Mouse (Mus musculus) liver, embryonic 11.5 days (tissue): ENCODE results near the gene Pus7. TPM values are rescaled to one million over a fixed set of nuclear protein-coding genes. Genes with fewer than 3 reads are reported as not detected.
"Not testable (repeated sequence)": the region's sequence is repeated elsewhere in the genome, so short reads cannot be mapped to it uniquely, and the experiment has no call there.

Experiments
- ATAC-seq: fragments of 200-750 bp; cut with Nextera tagmentation; replicated peaks from 2 replicates; pipeline ENCODE4 v1.8.0; 2017; ENCODE audit warnings: moderate number of reproducible peaks, mild to moderate bottlenecking, moderate TSS enrichment, moderate library complexity; ENCODE audit not compliant: low FRiP score
- DNase-seq: peaks from one replicate; pipeline ENCODE4 v3.0.0-alpha.2; 2017; ENCODE audit warnings: low spot score
- H3K27ac ChIP-seq: fragments of 300-500 bp; sonication (generic); 2 replicates; pipeline ENCODE4 v1.5.1; 2014; ENCODE audit warnings: mild to moderate bottlenecking, low read depth, low read length, control low read depth
- H3K27me3 ChIP-seq: fragments of 300-500 bp; sonication (generic); replicated peaks from 2 replicates; pipeline ENCODE4 v1.6.1; 2014; ENCODE audit warnings: low read length, mixed read lengths; ENCODE audit not compliant: control insufficient read depth, insufficient read depth
- H3K36me3 ChIP-seq: fragments of 300-500 bp; sonication (generic); 2 replicates; pipeline ENCODE4 v1.6.1; 2014; ENCODE audit warnings: mild to moderate bottlenecking, low read length, moderate library complexity, mixed read lengths; ENCODE audit not compliant: control insufficient read depth, insufficient read depth
- H3K4me1 ChIP-seq: fragments of 300-500 bp; sonication (generic); replicated peaks from 2 replicates; pipeline ENCODE4 v1.6.1; 2014; ENCODE audit warnings: low read length, mixed read lengths; ENCODE audit not compliant: control insufficient read depth, insufficient read depth
- H3K4me2 ChIP-seq: fragments of 300-500 bp; sonication (generic); 2 replicates; pipeline ENCODE4 v1.6.1; 2014; ENCODE audit warnings: mild to moderate bottlenecking, control low read depth, moderate library complexity
- H3K4me3 ChIP-seq: fragments of 300-500 bp; sonication (generic); 2 replicates; pipeline ENCODE4 v1.5.1; 2014; ENCODE audit warnings: low read depth, low read length, control low read depth
- H3K9ac ChIP-seq: fragments of 300-500 bp; sonication (generic); 2 replicates; pipeline ENCODE4 v1.6.1; 2014; ENCODE audit warnings: low read depth, low read length, control low read depth
- H3K9me3 ChIP-seq: fragments of 300-500 bp; sonication (generic); 2 replicates; pipeline ENCODE4 v1.6.1; 2016; ENCODE audit warnings: low read length, inconsistent platforms, mixed read lengths; ENCODE audit not compliant: control insufficient read depth
- WGBS: fragments of 180-500 bp; shearing (Covaris S2); extraction: QIAGEN DNeasy Blood & Tissue Kit; methylation state at CpG from one replicate; pipeline ENCODE4 v1.1.7; 2014; 5-methylcytosine and 5-hydroxymethylcytosine counted together
- polyA plus RNA-seq: library from polyadenylated mRNA; unstranded; fragments of >200 nt; fragmentation: Nextera tagmentation; extraction: Ambion mirVana; gene quantifications from 2 replicates; pipeline ENCODE4 v1.2.1, GENCODE M21; 2014

Gene Pus7
- polyA plus RNA-seq, 1 experiment from 2014 or later = 54.3 TPM

GRCm38 (mm10) chr5:23709661-23710060 lies 73.8 kb downstream of the Pus7 start:
- Histone ChIP-seq H3K36me3 (peaks cover 53% of the 10 kb centered on the region), H3K9me3 (peaks cover 48% of the 10 kb centered on the region), H3K27ac (no peak overlapping the region), H3K9ac (no peak overlapping the region), H3K4me3 (no peak overlapping the region), H3K4me2 (no peak overlapping the region), H3K4me1 (no peaks in the 10 kb centered on the region), H3K27me3 (no peaks in the 10 kb centered on the region)
- WGBS = 95% methylated on average over 1 of the region's 1 CpGs
- no peak for ATAC-seq
- DNase-seq = no peak

DNA sequence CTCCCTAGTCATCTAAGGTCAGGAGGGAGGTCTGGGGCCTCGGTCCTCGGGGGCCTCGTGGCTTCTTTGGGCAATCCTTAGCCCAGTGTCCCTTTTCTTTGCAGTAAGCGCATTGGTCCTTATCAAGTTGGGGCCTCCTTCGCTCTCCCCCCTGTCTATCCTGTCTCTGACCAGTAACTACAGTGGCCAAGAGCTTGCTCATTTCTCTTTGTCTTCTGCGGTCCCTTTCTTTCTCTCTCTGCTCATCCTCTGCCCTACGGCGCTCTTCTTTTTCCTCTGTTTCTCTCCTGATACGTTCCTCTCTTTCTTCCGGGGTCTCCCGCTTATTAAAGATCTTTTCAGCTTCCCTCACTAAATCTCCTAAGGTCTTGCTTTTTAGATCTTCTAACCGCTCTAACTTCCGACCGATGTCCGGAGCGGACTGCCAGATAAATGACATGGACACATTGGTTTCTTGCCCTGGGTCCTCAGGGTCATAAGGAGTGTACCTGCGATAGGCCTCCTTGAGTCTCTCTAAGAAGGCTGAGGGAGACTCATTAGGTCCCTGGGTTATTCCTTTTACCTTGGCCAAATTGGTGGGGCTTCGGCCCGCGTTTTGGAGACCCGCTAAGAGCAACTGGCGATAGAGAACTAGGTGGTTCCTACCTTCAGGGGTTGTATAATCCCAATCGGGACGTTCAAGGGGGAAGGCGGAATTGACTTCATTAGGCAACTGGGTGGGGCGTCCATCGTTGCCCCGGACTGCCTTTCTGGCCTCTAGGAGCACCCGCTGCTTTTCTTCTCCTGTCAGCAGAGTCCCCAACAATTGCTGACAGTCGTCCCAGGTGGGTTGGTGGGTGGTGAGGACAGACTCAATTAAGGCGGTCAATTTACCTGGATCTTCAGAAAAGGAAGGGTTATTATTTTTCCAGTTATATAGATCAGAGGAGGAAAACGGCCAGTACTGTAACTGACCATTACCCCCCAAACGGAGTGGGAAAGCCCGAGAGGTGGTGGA lies 76.6 kb downstream of the Pus7 start:
- WGBS = 95% methylated on average over 30 of the region's 34 CpGs
- not testable (repeated sequence) for DNase-seq, H3K4me1 ChIP-seq, H3K4me3 ChIP-seq, H3K27ac ChIP-seq, H3K4me2 ChIP-seq, H3K9ac ChIP-seq, ATAC-seq, H3K27me3 ChIP-seq
- Histone ChIP-seq H3K36me3 (peaks cover 77% of the 10 kb centered on the region), H3K9me3 (peaks cover 67% of the 10 kb centered on the region)

- H3K4me2 ChIP-seq = no peak overlapping the region
- no peak overlapping the region for H3K27ac ChIP-seq
- no peak for ATAC-seq
- no peaks in the 10 kb centered on the region for H3K4me1 ChIP-seq
- no peaks in the 10 kb centered on the region for H3K27me3 ChIP-seq
- peaks cover 11% of the 10 kb centered on the region for H3K9me3 ChIP-seq
- WGBS = 86% methylated on average over 1 of the region's 1 CpGs
- H3K4me3 ChIP-seq = no peak overlapping the region
- peaks cover 24% of the 10 kb centered on the region for H3K36me3 ChIP-seq
- no peak for DNase-seq
- no peak overlapping the region for H3K9ac ChIP-seq
Observed at GRCm38 (mm10) chr5:23697457-23697856, 86.1 kb downstream of the Pus7 start.

Other genes starting within 250 kb of the Pus7 start
- gene Srpk2, start 99.1 kb downstream of the Pus7 start, polyA plus RNA-seq = 20.7 and 20.8 TPM in 2 replicates
- 38.6 and 41.1 TPM in 2 replicates for gene Rint1, start 4.0 kb upstream of the Pus7 start, polyA plus RNA-seq
- gene Tomm7, start 60.5 kb upstream of the Pus7 start, polyA plus RNA-seq = 137 and 149 TPM in 2 replicates
- 39.6 and 48.3 TPM in 2 replicates for gene Fam126a, start 247.0 kb upstream of the Pus7 start, polyA plus RNA-seq